Mouse (Mus musculus) adipocyte (in vitro differentiated cells): ENCODE data around the gene Ptpn12.

ENCODE experiments used
- DNase-seq: peaks from one replicate; pipeline ENCODE4 v3.0.0-alpha.2; 2016; ENCODE audit warnings: low spot score

Gene Ptpn12

GRCm38 (mm10) chr5:21030226-21030625, 25.5 kb downstream of the Ptpn12 start:
- peak; percentile 47 for DNase-seq

- no peak for DNase-seq
Observed at GRCm38 (mm10) chr5:21017075-21017474, 38.6 kb downstream of the Ptpn12 start.

GRCm38 (mm10) chr5:21010908-21011307, 44.8 kb downstream of the Ptpn12 start:
- no peak for DNase-seq

- DNase-seq = no peak
Observed at GRCm38 (mm10) chr5:21002723-21003122, 53.0 kb downstream of the Ptpn12 start.

- no peak for DNase-seq
Observed at GRCm38 (mm10) chr5:21001622-21002315, 53.9 kb downstream of the Ptpn12 start.

- no peak for DNase-seq
Observed at GRCm38 (mm10) chr5:20998427-20998826, 57.3 kb downstream of the Ptpn12 start.

GRCm38 (mm10) chr5:20997555-20997954, 58.2 kb downstream of the Ptpn12 start:
- DNase-seq = no peak

- DNase-seq = no peak
Observed at GRCm38 (mm10) chr5:20990062-20990809, 65.5 kb downstream of the Ptpn12 start.

GRCm38 (mm10) chr5:20986271-20986670, 69.4 kb downstream of the Ptpn12 start:
- no peak for DNase-seq

- DNase-seq = no peak
Observed at GRCm38 (mm10) chr5:20983505-20983904, 72.2 kb downstream of the Ptpn12 start.

GRCm38 (mm10) chr5:20974690-20975089, 81.0 kb downstream of the Ptpn12 start:
- DNase-seq = no peak

- DNase-seq = no peak
Observed at GRCm38 (mm10) chr5:20973999-20974398, 81.7 kb downstream of the Ptpn12 start.

GRCm38 (mm10) chr5:20973069-20973468, 82.6 kb downstream of the Ptpn12 start:
- DNase-seq = no peak

GRCm38 (mm10) chr5:20968963-20969362, 86.7 kb downstream of the Ptpn12 start:
- DNase-seq = peak; percentile 56

GRCm38 (mm10) chr5:20968493-20968892, 87.2 kb downstream of the Ptpn12 start:
- no peak for DNase-seq

- DNase-seq = peak; percentile 24
Observed at GRCm38 (mm10) chr5:20967942-20968341, 87.8 kb downstream of the Ptpn12 start.

- no peak for DNase-seq
Observed at GRCm38 (mm10) chr5:20964446-20964845, 91.3 kb downstream of the Ptpn12 start.

- DNase-seq = no peak
Observed at GRCm38 (mm10) chr5:20963295-20963694, 92.4 kb downstream of the Ptpn12 start.

- DNase-seq = no peak
Observed at GRCm38 (mm10) chr5:20960927-20961326, 94.8 kb downstream of the Ptpn12 start.

GRCm38 (mm10) chr5:20956298-20956697, 99.4 kb downstream of the Ptpn12 start, which contains the start of gene Rsbn1l:
Rsbn1l (minus strand) TSS chr5:20956398.
- DNase-seq = no peak

GRCm38 (mm10) chr5:20955114-20955835, 100.4 kb downstream of the Ptpn12 start:
- DNase-seq = no peak

GRCm38 (mm10) chr5:20952337-20952925, 103.3 kb downstream of the Ptpn12 start:
- DNase-seq = no peak
